Mouse (Mus musculus): ENCODE results near the gene Farp1.
A peak's percentile ranks its signal among the peaks of the same experiment; 100 is the strongest.
"Not testable (repeated sequence)": the region's sequence is repeated elsewhere in the genome, so short reads cannot be mapped to it uniquely, and the experiment has no call there.

Farp1 gene

DNA sequence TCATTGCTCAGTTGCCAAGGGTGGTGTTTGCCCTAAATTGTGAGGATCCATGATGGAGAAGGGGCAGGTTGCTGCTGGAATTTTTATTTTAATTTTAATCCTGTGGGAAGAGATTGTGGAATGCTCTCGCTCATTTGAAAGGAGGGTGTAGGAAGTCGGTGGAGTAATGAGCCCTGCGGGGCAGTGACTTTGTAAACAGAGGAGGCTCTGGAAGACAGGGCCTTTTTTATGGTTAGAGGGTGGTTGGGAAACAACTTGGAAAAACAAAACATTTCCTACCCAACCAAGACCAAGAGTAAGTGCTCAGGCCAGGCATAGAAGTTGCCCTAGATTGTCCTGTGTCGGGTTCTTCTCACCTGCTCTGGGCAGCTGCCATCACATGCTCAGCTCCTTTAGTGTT, 146.8 kb downstream of the Farp1 start:
- DNase-seq (ENCODE audit: low read depth, low spot score), result no peak

DNA sequence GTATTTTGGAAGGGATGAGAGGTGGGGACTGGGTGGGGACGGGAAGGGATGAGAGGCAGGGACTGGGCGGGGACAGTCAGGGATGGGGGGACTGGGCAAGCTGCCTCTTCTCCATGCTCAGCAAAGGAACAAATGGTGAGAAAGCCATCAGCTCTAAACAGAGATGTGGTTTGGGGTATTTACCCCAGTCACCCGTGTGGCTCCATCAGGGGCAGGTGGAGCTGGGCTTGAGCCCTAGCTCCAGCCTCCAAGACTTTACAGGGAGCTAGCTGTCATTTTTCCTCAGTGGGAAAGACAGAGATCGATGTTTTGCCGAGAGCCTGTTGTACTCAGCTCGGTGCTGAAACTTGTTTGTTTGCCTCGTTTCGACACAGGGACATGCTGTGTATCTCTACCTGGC, 148.0 kb downstream of the Farp1 start:
- DNase-seq (ENCODE audit: low read depth, low spot score), result no peak

DNA sequence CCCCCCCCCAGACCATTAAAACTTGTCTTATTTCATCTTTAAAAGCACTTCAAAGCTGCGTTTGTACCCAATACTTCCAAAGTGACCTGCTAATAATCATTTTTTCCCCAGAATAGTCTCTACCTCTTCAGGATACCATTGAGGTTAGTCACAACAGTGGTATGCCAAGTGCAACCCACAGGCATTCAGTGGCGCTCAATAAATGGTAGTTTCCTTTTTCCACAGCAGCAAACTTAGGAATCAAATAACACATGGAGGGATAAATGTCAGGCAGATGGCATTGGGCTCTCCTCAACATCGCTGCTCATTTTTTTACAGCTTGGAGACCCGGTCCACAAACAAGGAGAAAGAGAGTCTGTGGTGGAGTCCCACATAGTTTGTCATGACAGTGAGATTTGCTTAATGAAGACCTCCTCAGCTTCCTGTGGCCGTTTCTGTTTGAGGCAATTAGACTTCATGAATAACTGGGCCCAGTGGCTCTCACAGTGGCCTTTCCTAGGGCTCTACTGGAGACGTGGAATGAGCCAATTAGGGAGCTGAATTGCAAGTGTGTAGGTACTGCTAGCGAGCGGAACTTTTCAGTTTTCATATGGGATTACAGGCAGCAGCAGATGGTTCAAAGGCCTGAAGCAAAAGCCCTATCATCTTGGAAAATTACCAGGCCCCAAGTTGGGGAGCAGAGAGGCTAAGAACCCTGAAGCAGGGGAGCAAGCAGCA, 148.6 kb downstream of the Farp1 start:
- no peak for DNase-seq (ENCODE audit: low read depth, low spot score)

DNA sequence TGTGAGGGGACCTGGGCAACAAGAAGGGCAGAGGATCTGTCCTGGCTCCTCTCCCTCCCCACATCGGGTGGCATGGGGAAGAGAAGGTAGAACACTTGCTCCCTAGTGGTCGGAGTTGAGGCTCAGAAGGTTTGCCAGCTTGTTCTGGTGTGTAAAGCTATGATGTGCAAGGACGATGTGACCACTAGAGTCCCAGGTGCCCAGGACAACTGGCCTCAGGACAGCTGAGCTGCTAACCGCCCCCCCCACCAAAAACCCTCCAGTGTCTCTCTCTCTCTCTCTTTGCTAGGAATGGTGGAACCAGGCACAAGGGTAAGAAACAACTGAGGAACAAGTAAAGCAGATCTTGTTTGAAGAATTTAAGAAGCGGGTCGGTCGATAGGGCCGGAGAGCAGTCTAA, 149.4 kb downstream of the Farp1 start:
- DNase-seq (ENCODE audit: low read depth, low spot score), result no peak

DNA sequence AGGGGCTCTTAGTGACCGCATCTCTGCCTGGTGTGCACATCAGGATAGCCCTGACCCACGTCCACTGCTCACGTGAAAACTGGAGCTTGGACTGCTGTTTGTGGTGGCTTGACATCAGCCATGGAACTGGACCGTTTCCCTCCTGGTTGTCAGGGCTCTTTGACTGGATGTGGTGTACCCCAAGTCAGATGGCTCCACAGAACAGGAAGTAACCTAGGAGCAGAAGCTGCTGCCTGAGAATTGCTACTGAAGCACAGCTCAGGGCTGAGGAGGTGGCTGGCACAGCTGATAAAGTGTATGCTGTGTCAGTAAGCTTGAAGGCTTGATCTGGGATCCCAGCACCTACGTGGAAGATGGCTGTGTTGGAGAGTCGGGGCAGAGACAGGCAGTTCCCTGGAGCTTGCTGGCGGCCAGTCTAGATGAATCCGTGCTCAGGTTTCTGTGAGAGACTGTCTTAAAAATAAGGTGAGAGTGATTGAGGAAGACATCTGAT, 151.4 kb downstream of the Farp1 start:
- DNase-seq (ENCODE audit: low read depth, low spot score), result no peak

DNA sequence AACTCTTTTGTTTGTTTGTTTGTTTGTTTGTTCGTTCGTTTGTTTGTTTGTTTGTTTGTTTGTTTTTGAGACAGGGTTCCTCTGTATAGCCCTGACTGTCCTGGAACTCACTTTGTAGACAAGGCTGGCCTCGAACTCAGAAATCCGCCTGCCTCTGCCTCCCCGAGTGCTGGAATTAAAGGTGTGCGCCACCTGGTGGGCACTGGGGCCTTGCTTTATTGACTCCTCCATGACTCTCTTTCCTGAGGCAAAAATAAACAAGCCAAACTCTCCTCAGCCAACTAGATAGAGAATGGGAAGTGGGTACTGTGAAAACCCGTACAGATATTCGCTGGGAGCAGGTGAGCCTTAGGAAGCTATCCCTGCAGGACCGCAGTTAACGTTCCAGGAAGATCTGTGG, 154.8 kb downstream of the Farp1 start:
- not testable (repeated sequence) for DNase-seq (ENCODE audit: low read depth, low spot score)

DNA sequence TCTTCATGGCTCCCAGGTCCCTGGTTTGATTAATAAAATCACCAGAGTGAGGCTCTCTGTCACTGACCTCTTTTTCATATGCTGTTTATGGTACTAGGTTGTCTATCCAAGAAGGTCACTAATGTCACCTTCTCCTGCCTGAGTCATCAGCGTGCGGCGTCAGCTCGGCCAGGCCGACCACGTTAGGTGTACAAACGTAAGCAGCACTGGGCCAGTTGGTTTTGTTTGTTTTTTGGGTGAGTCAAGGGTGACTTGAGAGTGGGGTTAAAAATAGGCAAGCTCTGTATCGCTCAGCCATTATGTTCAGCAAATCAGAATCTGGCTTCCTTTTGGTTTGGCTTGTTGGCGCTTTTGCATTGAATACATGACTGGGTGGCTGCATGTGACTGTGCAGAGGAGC, 155.4 kb downstream of the Farp1 start:
- no peak for DNase-seq (ENCODE audit: low read depth, low spot score)

DNA sequence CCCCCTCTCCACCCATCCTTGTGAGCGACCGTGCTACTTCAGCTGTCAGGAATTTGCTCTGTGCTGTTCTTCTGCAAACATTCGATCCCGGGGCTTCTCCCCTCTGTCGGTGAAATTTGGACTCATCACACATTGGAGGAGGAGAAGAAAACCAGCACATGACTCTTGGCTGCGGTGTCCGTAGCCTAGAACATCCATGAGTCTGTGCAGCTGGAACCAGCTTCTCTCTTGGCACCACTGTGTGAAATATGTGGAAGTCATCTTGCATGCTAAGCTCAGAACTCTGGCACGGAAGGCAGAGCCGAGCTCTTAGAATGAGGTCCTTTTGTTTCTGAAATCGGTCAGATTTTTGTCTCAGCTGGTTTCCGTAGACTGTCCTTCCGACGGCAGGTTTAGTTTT, 156.7 kb downstream of the Farp1 start:
- DNase-seq (ENCODE audit: low read depth, low spot score), result peak; percentile 59

DNA sequence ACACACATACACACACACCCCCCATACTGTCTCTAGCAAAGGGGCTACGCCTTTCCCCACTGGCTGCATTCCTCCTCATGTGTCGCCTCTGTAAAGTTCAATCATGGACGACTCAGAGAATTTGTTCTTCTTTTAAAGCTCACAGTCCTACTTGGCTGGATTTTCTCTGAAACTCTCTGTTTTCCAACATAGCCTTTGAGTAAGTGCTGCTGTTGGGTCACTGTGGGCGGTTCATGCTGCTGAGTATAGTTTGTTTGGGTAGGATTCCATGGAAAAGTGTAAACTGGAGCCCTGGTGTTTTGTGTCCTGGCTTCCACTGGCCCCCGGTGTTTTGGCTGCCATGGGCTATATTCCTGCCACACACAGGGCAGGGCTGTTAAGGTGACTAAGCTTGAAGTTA, 157.4 kb downstream of the Farp1 start:
- no peak for DNase-seq (ENCODE audit: low read depth, low spot score)

DNA sequence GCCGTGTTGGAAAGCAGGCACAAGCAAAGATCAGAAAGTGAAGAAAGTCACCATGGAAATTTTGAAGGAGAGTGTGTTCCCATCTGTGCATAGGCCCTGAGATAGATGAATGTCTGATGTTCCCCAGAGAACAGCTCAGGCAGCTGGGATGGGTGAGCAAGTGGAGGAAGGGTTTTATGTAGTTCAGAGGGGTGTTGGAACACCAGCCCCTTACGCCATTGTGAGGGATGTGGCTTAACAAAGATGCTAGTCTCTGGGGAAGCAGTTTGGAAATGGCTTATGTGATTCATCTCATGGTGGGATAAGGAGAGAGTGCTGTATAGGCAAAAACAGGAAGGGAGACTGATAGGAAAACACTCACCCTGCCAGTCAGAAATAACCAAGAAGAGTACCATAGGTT, 159.0 kb downstream of the Farp1 start:
- DNase-seq (ENCODE audit: low read depth, low spot score), result no peak

DNA sequence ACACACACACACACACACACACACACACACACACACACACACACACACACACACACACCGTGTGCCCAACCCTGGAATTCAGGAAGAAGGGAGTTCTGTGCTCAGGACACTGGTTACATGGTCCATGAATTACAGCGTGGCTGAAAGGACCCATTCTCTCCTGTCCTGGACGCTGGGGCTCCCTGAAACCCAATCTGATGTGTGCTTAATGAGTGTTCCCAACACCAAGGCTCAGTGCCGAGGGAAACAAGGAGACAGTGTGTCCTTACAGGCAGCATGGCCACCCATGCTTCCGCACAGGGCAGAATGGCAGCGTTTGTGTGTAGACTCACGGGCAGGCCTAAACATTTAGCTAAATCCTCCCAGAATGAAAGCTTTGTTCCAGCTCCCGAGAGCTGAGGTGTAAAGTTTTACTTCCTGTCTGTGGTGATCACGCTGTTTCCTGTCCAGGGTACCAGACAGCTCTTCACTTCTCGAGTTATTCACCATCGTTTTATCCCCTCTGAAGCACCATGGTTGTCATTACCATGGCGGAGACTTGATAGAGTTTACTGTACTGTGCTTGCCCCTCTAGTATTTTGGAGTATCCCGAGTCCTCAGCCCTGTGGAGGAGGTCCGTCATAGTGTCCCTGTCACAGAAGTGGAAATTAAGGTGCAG, 164.0 kb downstream of the Farp1 start:
- DNase-seq (ENCODE audit: low read depth, low spot score), result peak; percentile 77

DNA sequence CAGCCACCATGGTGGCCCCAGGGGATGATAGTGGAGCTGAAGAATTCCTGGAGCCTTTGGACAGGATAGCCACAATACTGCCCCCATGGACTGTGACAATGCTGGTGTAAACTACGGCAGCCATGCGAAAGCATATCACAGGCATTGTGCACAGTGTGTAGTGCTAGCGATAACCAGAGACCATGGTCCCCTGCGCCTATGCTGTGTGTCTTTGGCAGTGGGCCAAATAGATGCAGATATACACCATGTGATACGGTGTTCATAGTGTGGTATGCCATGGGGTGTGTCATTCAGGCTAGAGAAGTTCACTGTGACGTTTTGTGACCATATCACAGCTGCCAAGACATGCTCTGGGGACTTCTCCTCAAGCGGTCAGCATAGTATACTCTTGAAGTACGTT, 164.8 kb downstream of the Farp1 start:
- no peak for DNase-seq (ENCODE audit: low read depth, low spot score)

DNA sequence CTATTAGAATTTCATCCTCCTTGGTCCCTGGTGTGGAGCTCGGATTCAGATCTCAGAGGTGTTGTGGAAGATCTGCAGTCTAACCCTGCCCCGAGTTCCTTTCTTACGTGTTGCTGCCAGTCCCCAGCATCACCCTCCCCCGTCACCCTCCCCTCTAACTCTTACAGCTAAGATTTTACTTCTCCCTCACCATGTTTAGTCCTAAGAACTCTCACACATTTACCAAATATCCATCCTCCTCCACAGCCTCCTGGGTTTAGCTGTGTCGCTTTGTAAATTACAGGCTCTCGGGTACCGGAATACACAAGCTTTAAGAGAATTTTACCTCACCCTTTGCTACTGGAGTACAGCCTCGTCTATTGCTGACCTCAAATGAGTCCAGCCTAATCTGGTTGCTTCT, 165.4 kb downstream of the Farp1 start:
- DNase-seq (ENCODE audit: low read depth, low spot score), result no peak

DNA sequence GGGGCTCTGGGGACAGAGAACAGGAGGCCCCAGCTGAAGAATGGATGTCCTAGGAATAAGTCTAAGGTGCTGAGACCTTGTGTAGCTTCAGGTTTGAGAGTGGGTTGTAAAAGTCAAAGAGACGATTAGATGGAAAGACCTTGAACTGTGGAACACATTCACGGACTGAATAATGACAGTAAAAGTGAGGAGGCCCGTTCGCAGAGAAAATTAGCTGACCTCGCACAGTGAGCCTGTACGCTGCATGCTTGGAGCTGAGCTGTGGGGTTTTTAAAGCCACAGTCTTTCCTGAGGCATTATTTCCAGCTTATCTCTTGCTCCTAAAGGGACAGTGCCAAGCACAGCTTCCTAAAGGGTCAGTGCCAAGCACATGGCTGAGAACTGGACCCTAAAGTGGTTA, 166.2 kb downstream of the Farp1 start:
- DNase-seq (ENCODE audit: low read depth, low spot score), result no peak

DNA sequence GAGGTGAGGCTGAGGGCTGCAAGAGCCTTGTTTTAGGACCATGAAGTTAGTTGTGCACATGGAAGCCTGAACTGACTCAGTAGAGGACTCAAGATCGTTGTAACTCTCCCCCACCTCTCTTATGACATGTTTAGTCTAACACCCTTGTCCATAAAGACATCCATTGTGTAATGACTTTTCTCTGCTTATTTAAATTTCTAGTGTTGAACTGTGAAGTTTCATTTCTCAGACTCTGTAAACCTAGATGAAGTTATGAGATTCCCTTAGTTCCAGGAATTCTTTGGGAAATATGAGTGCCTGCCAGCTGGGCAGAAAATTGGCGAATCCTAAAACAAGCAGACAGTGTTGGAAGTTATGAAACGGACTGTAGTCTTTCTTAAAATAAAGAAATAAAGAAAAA, 170.5 kb downstream of the Farp1 start:
- no peak for DNase-seq (ENCODE audit: low read depth, low spot score)

DNA sequence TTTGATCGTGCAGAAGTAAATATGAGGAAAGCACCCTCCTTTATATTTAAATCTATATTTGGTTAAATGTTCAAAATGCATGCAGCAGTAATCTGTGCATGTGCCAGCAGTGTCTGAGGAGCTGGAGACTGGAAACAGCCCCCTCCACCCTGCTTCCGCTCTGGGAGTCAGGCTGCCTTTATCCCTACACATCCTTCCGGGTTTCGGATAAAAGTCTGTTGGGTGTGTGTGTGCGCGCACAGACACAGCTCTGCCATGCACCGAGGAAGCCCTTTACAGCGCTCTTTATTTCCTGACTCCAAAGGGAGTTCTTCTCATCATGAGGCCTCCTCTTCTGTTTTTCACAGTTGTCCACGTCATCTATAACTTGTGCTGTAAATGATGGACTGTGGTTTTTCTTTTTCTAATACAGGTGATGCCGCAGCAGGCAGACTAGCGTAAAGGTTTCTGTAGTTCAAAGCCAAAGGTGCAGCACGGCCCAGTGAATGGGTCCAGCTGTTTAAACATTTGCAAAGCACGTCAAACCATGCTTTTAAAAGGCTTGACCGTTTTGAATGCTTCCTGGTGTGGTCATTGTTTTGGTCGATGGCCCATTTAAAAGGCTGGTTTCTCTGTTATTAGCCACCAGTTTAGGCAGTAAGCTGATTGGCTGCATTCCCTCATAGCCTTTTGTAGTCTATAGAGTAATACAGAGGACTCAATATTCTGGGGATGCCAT, 172.6 kb downstream of the Farp1 start:
- DNase-seq (ENCODE audit: low read depth, low spot score), result no peak

DNA sequence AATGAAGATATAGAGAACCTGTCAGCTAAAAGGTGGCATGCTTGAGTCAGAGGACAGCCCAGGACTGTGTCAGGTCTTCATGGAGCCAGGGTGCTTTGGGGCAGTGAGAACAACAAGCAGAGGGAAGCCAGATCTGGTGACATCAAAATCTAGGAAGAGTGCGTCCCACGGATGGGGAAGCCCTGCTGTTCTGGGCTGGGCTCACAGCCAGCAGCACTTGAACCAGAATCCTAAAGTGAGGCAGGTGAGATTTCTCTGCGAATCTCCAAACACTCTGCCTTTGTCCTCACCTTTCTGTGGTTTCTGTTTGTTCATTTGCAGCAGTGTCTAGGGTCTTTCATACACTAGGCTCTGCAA, 173.1 kb downstream of the Farp1 start:
- no peak for DNase-seq (ENCODE audit: low read depth, low spot score)

DNA sequence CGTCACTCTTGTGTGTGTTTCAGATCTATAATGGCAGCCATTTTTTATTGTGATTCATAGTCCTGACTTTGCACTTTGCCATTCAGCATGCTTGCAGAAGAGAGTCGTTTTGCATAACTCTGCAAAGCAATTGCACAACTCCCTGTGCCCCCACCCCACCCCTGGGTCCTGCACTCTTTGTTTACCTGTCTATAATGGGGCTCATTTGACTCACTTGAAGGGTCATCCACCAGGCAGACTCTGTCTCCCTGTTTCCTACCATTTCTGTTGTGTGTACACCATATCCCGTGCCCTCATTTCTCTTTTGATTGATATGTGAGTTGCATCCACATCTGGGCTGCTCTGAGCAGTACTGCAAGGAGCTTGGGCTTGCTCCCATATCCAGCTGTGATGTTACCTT, 175.3 kb downstream of the Farp1 start:
- DNase-seq (ENCODE audit: low read depth, low spot score), result no peak

DNA sequence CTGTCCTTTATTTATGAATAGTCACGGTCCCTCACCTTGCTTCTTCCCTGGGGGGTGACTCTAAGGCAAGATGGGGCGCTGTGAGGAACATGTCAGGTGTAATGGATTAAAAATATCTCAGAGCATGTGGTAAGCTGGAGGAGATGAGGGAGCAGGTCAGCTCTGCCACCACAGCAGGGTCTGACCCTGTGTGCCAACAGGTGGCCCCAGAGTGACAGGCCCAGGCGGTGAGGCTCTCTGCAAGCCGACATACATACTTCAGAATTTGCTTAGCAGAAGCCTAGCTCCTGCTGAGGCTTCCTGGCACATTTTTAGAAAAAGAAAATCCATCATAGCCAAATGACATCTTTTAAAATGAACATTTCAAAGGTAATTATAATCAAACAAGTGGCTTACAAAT, 178.7 kb downstream of the Farp1 start:
- peak; percentile 43 for DNase-seq (ENCODE audit: low read depth, low spot score)

DNA sequence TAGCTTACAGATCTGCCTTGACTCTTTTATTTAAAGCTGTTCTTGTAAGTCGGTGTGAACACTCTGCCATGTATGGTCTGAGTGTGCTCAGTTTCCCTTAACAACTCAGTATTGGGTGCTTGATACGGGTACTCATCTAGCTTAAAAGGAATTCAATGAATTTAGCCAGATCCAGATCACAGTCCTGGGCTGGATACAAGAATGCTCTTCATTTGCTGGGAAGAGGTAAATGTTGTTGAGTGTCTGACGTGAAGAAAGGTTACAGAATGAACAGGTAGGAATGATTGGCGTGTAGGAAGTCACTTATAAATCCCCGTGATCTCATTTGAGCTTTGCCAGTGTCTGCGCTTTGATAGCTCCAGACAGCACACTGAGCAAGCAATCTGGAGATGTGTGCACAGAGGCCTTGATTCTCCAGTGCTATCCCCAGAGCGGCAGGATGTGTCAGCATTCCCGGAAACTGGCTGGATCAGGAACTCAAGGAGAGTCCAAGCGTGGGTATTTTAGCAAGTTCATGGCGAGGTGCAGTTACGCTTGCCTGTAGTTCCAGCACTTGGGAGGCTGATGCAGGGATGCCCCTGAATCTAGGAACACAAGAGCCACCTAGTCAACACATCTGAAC, 179.7 kb downstream of the Farp1 start:
- DNase-seq (ENCODE audit: low read depth, low spot score), result no peak

DNA sequence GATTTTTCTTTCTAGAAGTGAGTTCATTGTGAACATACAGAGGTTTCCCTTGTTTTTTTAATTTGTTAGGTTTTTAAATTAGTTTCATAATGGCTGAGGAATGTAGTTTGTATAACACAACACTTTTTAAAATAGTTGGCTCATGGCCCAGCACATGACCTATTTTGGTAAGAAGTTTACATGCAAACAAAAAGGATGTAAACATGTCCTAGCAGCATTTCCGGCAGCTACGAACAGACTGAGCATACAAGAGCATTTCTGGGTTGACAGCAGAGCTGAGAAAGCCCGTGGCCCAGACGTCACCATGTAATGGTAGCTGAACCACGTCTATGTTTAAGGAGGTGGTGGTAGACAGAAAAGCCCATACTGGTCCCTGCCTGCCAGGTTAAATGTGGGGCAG, 180.8 kb downstream of the Farp1 start:
- no peak for DNase-seq (ENCODE audit: low read depth, low spot score)

DNA sequence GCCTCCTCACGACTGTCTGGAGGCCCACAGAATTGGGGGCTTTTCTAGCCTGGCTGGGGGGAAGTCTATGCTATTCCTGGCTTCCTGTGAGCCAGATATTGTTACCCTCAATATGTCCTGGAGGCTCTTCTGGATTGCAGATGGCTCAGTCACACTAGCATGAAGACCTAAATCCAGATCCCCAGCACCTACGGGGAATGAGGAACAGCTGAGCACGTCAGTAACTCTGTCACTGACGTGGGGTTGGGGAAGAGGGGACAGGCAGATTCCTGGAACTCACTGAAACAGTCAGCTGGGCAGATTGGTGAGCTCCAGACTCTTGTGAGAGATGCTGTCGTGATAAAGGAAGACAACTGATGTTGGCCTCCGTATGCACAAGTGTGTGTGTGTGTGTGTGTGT, 181.7 kb downstream of the Farp1 start:
- no peak for DNase-seq (ENCODE audit: low read depth, low spot score)

DNA sequence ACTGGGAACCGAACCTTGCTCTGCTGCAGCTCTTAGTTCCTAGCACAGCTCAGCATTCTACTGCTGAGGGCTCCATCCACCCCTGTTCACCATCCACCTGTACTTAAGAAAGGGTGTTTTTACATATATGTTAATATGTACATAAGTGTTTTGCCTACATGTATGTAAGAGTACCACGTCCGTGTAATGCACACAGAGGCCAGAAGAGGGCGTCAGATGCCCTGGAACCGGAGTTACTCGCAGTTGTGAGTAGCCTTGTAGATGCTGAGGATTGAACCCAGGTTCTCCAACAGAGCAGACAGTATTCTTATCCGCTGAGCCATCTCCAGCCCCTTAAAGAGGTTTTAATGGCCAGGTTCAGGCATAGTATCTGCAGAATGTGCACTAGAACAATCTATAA, 183.6 kb downstream of the Farp1 start:
- DNase-seq (ENCODE audit: low read depth, low spot score), result no peak
